Mouse (Mus musculus): ENCODE results near the gene Txndc9.

The Txndc9 gene

DNA sequence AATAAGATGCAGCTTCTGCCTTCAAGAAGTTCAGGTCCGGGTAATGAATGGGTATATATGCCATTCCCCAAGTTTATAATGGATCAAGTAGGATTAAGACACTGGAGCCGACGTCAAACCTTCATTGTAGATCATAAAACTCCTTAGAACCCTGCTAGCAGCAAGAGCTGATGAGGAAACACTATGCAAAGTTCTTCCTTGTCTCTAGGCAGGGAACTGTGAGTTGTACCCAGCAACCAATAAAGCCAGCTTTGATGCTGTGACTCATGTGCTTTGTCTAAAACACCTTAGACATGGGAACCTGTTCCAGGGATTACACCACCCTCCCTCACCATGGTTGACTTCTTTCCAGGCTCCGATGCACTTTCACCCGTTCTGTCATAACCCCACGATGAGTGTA is 28.9 kb downstream of the Txndc9 start:
- no peak for DNase-seq

DNA sequence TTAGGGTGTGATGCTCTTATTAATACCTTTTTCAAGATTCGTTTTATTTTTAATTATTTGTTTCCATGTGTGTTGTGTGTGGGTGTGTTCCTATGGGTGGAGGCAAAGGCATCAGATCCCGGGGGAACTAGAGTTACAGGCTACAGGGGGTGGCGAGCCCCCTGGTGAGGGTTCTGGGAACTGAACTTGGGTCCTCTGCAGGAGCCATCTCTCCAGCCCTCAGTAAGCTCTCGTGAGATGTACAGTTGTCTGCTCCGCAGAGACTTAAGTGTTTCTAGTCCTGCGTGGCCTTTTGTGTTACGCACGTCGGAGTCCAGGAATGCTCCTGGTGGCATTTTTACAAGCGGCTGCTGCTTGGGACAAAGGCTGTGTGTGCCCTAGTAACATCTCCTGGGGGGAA is 32.1 kb downstream of the Txndc9 start:
- DNase-seq, result no peak

DNA sequence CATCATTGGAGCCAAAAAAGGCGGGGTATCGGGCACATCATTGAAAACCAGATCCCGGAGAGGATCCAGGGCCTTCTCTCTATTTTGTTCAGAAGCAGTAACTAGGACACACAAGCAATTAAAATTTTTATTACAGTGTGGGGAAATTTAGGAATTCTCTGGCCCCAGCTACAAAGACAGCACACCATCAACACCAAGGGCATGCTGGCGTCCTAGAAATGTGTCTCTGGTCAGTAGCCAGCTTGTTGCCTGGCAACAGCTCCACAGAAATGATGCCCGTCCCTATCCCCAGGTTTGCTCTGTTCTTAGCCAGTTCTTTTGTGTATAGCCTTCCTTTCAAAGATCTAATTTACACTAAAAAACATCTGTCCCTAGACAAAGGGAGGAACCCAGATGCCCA is 38.2 kb downstream of the Txndc9 start:
- no peak for DNase-seq

DNA sequence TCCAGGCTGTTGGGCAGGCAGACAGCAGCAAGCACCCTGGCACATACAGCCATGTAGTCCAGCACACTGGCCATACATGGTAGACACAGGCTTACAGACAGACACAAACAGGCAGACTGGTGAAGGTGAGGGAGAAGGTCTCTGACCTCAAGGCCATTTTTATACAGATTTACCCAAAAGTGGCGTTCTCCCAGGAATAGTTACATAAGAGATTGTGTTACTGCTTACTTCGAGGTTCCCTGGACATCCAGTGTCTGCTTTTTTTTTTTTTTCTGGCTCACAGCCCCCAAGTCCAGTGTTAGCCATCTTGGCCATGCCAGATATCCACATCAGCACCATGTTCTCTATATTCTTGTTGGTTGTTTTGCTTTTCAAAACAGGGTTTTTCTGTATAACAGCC is 39.2 kb downstream of the Txndc9 start:
- peak in 1 of 2 experiments; percentile 11 for DNase-seq

DNA sequence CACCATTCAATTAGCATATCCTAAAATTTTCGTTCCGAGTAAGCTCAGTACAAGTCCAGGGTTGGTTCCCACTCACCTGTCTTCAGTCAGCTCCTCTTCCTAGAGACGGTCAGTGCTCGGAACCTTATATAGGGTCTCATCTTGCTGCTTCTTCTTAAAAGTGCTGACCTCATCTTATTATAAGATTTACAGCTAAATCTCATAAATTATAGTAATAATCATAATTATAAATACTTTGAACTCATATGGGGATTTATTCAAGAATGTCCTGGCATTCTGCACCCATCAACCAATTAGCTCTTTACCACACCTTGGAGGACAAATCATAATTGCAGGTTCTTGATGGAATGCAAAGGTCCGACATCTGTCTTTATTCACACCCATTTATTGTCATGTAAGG is 40.0 kb downstream of the Txndc9 start, which contains the start of gene Lyg1:
TSS of gene Lyg1 (minus strand) at position 101 of the 400 bp plus-strand sequence.
- no peak for DNase-seq

DNA sequence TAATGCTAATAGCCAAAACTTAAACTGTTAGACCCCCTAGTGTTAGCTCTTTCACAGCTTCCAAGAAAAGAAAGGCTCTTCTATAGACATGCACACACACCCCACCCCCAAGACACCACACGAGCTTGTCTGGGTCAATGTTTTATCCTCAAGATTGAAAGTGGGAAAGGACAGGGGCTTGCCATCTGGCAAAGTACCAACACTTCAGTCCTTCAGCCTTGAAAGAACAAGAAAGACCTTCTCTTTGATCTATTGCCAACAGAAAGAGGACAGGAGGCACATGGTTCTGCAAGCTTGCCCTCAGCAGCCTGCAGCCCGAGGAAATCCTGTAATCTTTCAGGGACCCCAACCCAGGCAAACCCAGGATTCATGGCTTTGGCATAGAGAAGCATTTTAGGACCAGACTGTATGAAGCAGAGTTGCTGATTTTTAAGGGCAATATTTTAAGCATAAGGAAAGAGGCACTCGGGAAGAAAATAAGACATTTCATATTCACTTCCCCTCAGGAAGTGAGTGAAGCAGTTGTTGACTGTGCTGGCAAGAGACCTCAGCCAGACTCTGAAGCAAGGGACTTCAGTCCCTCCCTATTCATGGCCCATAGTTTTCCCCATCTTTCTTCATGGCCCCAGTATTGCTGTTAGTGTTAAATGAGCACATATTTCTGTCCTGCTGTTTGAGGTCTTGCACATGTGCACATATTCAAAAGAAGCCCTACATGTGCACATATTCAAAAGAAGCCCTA is 40.8 kb downstream of the Txndc9 start:
- peak in 1 of 2 experiments; percentile 16 for DNase-seq

DNA sequence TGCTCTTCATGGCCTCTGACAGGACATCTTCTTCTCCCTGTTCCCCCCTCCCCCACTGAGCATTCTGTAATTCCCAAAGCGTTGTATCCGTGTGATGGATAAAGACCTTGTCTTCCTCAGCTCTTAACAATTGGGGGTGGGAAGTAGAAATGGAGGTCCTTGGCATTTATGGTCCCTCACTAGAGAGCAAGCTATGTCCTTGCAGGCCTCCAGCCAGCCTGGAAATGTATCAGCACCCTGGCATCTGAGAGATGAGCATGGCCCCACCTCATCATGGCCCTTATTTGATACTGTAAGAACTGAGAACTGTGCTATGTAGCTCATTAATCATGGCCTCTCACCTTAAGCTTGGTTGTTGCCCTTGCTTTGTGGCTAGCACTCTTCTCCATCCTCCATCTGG is 42.4 kb downstream of the Txndc9 start:
- DNase-seq, result no peak

DNA sequence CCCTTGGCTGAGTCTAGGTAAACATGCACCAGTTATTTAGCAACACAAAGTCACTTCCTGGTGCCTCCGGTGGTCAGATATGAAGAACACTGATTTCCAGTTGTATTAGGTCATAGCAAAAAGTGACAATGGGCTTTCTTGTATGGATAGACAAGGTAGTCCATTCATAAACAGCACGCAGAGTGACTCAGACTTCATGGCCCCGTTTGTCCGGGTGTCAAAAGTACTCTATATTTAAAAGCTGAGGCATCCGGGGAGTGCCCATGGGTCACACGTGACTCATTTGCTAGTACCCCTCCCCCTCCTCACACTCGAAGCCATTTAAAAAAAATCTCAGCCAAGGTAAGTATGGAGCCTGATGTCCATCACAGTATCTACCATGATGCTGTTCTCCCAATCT is 42.9 kb downstream of the Txndc9 start:
- no peak for DNase-seq

DNA sequence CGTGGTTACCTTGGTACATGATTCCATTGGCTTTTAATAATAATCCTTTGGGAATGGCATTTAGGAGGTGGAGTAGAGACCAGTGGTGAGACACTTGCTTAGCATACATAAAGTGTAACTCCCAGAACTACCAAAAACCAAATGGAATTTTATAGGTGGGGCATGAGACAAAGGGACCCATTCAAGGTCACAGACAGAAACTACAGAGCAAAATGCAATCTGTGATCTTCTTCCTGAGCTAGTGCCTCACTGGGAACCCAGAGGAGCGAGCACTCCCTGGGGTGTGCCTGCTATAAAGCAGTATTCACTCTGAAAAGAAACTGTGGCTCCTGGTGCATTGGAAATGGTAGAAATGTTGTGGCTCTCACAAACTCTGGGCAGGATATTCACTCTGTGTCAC is 48.8 kb downstream of the Txndc9 start:
- DNase-seq, result no peak
